Mouse (Mus musculus) hindbrain, postnatal 0 days (tissue): ENCODE measurements around the gene Hoxa3. TPM values are rescaled to one million over a fixed set of nuclear protein-coding genes. Genes with fewer than 3 reads are reported as not detected.
A peak's percentile ranks its signal among the peaks of the same experiment; 100 is the strongest.

Experiments
- ATAC-seq: fragments of 200-750 bp; cut with Nextera tagmentation; 2 replicates; pipeline ENCODE4 v1.8.0; 2017; ENCODE audit warnings: mild to moderate bottlenecking, moderate TSS enrichment, moderate library complexity
- DNase-seq: peaks from one replicate; pipeline ENCODE4 v3.0.0-alpha.2; 2015; ENCODE audit warnings: low spot score
- H3K27ac ChIP-seq: fragments of 300-500 bp; sonication (generic); 2 replicates; pipeline ENCODE4 v1.5.1; 2014; ENCODE audit warnings: mild to moderate bottlenecking
- H3K27me3 ChIP-seq: fragments of 300-500 bp; sonication (generic); 2 replicates; pipeline ENCODE4 v1.6.1; 2014; ENCODE audit warnings: low read length, mixed read lengths; ENCODE audit not compliant: insufficient read depth
- H3K36me3 ChIP-seq: fragments of 300-500 bp; sonication (generic); 2 replicates; pipeline ENCODE4 v1.6.1; 2014; ENCODE audit warnings: low read length, mixed read lengths; ENCODE audit not compliant: insufficient read depth
- H3K4me1 ChIP-seq: fragments of 300-500 bp; sonication (generic); 2 replicates; pipeline ENCODE4 v1.6.1; 2014; ENCODE audit warnings: antibody characterized with exemption, low read length, mixed read lengths; ENCODE audit not compliant: insufficient read depth
- H3K4me2 ChIP-seq: fragments of 300-500 bp; sonication (generic); 2 replicates; pipeline ENCODE4 v1.6.1; 2014; ENCODE audit warnings: low read depth, mild to moderate bottlenecking, low read length, moderate library complexity, mixed read lengths
- H3K4me3 ChIP-seq: fragments of 300-500 bp; sonication (generic); 2 replicates; pipeline ENCODE4 v1.5.1; 2014; ENCODE audit warnings: low read length
- H3K9ac ChIP-seq: fragments of 300-500 bp; sonication (generic); replicated peaks from 2 replicates; pipeline ENCODE4 v1.6.1; 2014; ENCODE audit warnings: mild to moderate bottlenecking, low read length, moderate library complexity, mixed read lengths
- H3K9me3 ChIP-seq: fragments of 300-500 bp; sonication (generic); 2 replicates; pipeline ENCODE4 v1.6.1; 2016; ENCODE audit warnings: low read length, mixed read lengths
- CTCF ChIP-seq: IDR thresholded peaks from 2 replicates; pipeline ENCODE4 v1.5.1; 2016; ENCODE audit warnings: antibody characterized with exemption, control low read depth, low read depth
- WGBS: fragments of 180-500 bp; shearing (Covaris S2); extraction: QIAGEN DNeasy Blood & Tissue Kit; methylation state at CpG from one replicate; pipeline ENCODE4 v1.1.7; 2014; 5-methylcytosine and 5-hydroxymethylcytosine counted together
- polyA plus RNA-seq: library from polyadenylated mRNA; unstranded; fragments of >200 nt; fragmentation: Nextera tagmentation; extraction: Ambion mirVana; gene quantifications from 2 replicates; pipeline ENCODE4 v1.2.1, GENCODE M21; 2015
- total RNA-seq: library from RNA; depleted of rRNA; stranded (reverse); fragments of >200 nt; gene quantifications from 2 replicates; pipeline ENCODE4 v1.2.3, GENCODE M21; 2014

The Hoxa3 gene
- total and polyA plus RNA-seq, 2 experiments from 2014 or later = 7.9 to 9.8 TPM

GRCm38 (mm10) chr6:52222729-52223128 is 9.6 kb upstream of the Hoxa3 start:
- no peaks in the 10 kb centered on the region for H3K4me1 ChIP-seq
- no peak overlapping the region for H3K27ac ChIP-seq
- DNase-seq = no peak
- H3K9me3 ChIP-seq = no peaks in the 10 kb centered on the region
- ATAC-seq = no peak
- no peak overlapping the region for H3K4me2 ChIP-seq
- TF ChIP-seq CTCF = no peak
- no peak overlapping the region for H3K4me3 ChIP-seq
- peaks cover 96% of the 10 kb centered on the region for H3K27me3 ChIP-seq
- 21% methylated on average over 13 of the region's 13 CpGs for WGBS
- H3K36me3 ChIP-seq = no peaks in the 10 kb centered on the region
- no peak overlapping the region for H3K9ac ChIP-seq

- TF ChIP-seq CTCF = no peak
- Histone ChIP-seq H3K27me3 (peaks cover 96% of the 10 kb centered on the region), H3K9me3 (no peaks in the 10 kb centered on the region), H3K4me1 (no peaks in the 10 kb centered on the region), H3K27ac (no peak overlapping the region), H3K4me2 (peak overlapping the region; percentile 84; the same call in 1 of the 2 replicates), H3K9ac (no peak overlapping the region), H3K4me3 (peak overlapping the region; percentile 49), H3K36me3 (no peaks in the 10 kb centered on the region)
- 8% methylated on average over 21 of the region's 21 CpGs for WGBS
- ATAC-seq (peak; percentile 27; the same call in 1 of the 2 replicates), DNase-seq (no peak)
Measured at GRCm38 (mm10) chr6:52221993-52222685, 9.0 kb upstream of the Hoxa3 start.

- peak within 1 kb of the TSS; percentile 49 for H3K4me3 ChIP-seq
- H3K9me3 ChIP-seq = no peaks in the 10 kb centered on the region
- peak; percentile 99 for TF ChIP-seq CTCF
- DNase-seq (peak; percentile 91), ATAC-seq (peak; percentile 75)
- peak within 1 kb of the TSS; percentile 43; the same call in 1 of the 2 replicates for H3K9ac ChIP-seq
- peak within 1 kb of the TSS; percentile 84 for H3K4me2 ChIP-seq
- H3K27me3 ChIP-seq = peaks cover 96% of the 10 kb centered on the region
- H3K36me3 ChIP-seq = no peaks in the 10 kb centered on the region
- WGBS = 1% methylated on average over 46 of the region's 46 CpGs
- no peak within 1 kb of the TSS for H3K27ac ChIP-seq
- no peaks in the 10 kb centered on the region for H3K4me1 ChIP-seq
Measured at GRCm38 (mm10) chr6:52221337-52221992, 8.3 kb upstream of the Hoxa3 start, which contains the start of gene Hoxa7. Hoxa7 (minus strand) TSS chr6:52221854.

GRCm38 (mm10) chr6:52220865-52221310 is 7.8 kb upstream of the Hoxa3 start:
- no peak for ATAC-seq
- H3K4me2 ChIP-seq = peak overlapping the region; percentile 84
- WGBS = 5% methylated on average over 12 of the region's 12 CpGs
- H3K4me1 ChIP-seq = no peaks in the 10 kb centered on the region
- no peaks in the 10 kb centered on the region for H3K36me3 ChIP-seq
- H3K4me3 ChIP-seq = peak overlapping the region; percentile 49
- no peak for TF ChIP-seq CTCF
- H3K27ac ChIP-seq = no peak overlapping the region
- no peak for DNase-seq
- H3K27me3 ChIP-seq = peaks cover 96% of the 10 kb centered on the region
- no peaks in the 10 kb centered on the region for H3K9me3 ChIP-seq
- H3K9ac ChIP-seq = no peak overlapping the region

GRCm38 (mm10) chr6:52220003-52220864 is 7.1 kb upstream of the Hoxa3 start:
- Histone ChIP-seq H3K27ac (no peak overlapping the region), H3K9ac (no peak overlapping the region), H3K36me3 (no peaks in the 10 kb centered on the region), H3K9me3 (no peaks in the 10 kb centered on the region), H3K4me3 (no peak overlapping the region), H3K4me2 (no peak overlapping the region), H3K27me3 (peaks cover 96% of the 10 kb centered on the region), H3K4me1 (no peaks in the 10 kb centered on the region)
- WGBS = 16% methylated on average over 32 of the region's 32 CpGs
- no peak for ATAC-seq
- no peak for TF ChIP-seq CTCF
- no peak for DNase-seq

- Histone ChIP-seq H3K4me2 (no peak overlapping the region), H3K27ac (no peak overlapping the region), H3K4me1 (no peaks in the 10 kb centered on the region), H3K4me3 (no peak overlapping the region), H3K27me3 (peaks cover 96% of the 10 kb centered on the region), H3K9ac (no peak overlapping the region), H3K9me3 (no peaks in the 10 kb centered on the region), H3K36me3 (no peaks in the 10 kb centered on the region)
- 20% methylated on average over 9 of the region's 9 CpGs for WGBS
- DNase-seq (no peak), ATAC-seq (no peak)
- no peak for TF ChIP-seq CTCF
Measured at GRCm38 (mm10) chr6:52219234-52219942, 6.3 kb upstream of the Hoxa3 start.
